Mouse (Mus musculus) liver, embryonic 16.5 days (tissue): Measurements from ENCODE around the gene P2rx1. TPM values are rescaled to one million over a fixed set of nuclear protein-coding genes. Genes with fewer than 3 reads are reported as not detected.

Source experiments
- microRNA-seq: library from miRNA; unstranded; fragments of <30 nt; microRNA quantifications from one replicate; pipeline ENCODE4, GENCODE M21; 2016
- polyA plus RNA-seq: library from polyadenylated mRNA; unstranded; fragments of >200 nt; fragmentation: Nextera tagmentation; extraction: Ambion mirVana; gene quantifications from 2 replicates; pipeline ENCODE4 v1.2.1, GENCODE M21; 2015

Gene P2rx1
- polyA plus RNA-seq, 1 experiment from 2014 or later: 6.6 TPM

Small RNAs within 50 kb of the gene (microRNA-seq; reads per million reads assigned to microRNA genes)
- not detected for gene Gm44467

Other genes starting within 250 kb of the P2rx1 start
- gene Cyb5d2, start 203.0 kb upstream of the P2rx1 start, polyA plus RNA-seq: 4.3 and 4.5 TPM in 2 replicates
- 3.5 and 4.2 TPM in 2 replicates for gene Zzef1, start 202.9 kb upstream of the P2rx1 start, polyA plus RNA-seq
- 10.8 and 13.1 TPM in 2 replicates for gene Atp2a3, start 37.9 kb upstream of the P2rx1 start, polyA plus RNA-seq
- 0.76 and 0.86 TPM in 2 replicates for gene Camkk1, start 19.9 kb downstream of the P2rx1 start, polyA plus RNA-seq
- 4.2 and 4.3 TPM in 2 replicates for gene Ncbp3, start 48.7 kb downstream of the P2rx1 start, polyA plus RNA-seq
- gene Itgae, start 91.5 kb downstream of the P2rx1 start, polyA plus RNA-seq: 0.26 and 0.34 TPM in 2 replicates
- 10.6 and 11.1 TPM in 2 replicates for gene Haspin, start 139.2 kb downstream of the P2rx1 start, polyA plus RNA-seq
- 0.11 and 0.22 TPM in 2 replicates for gene P2rx5, start 161.3 kb downstream of the P2rx1 start, polyA plus RNA-seq
- 69.5 and 72.1 TPM in 2 replicates for gene Emc6, start 177.9 kb downstream of the P2rx1 start, polyA plus RNA-seq
- gene Tax1bp3, start 178.0 kb downstream of the P2rx1 start, polyA plus RNA-seq: 33.6 and 33.8 TPM in 2 replicates
- 8.0 and 8.6 TPM in 2 replicates for gene Ctns, start 199.9 kb downstream of the P2rx1 start, polyA plus RNA-seq
- gene Shpk, start 200.4 kb downstream of the P2rx1 start, polyA plus RNA-seq: 3.0 and 4.4 TPM in 2 replicates
- gene Trpv1, start 235.2 kb downstream of the P2rx1 start, polyA plus RNA-seq: 0.48 and 0.65 TPM in 2 replicates